Mouse (Mus musculus): ENCODE measurements around the gene Pax3.

- TF ChIP-seq CTCF (IDR thresholded peaks at IDR 0.05; ENCODE audit: low read depth, low read length) (no peak), POLR2A (IDR thresholded peaks at IDR 0.05; ENCODE audit: insufficient read depth, low read length) (no peak), EP300 (IDR thresholded peaks at IDR 0.05; ENCODE audit: insufficient read depth, low read depth, low read length) (no peak)
Measured at GRCm38 (mm10) chr1:78187788-78188173, 9.2 kb downstream of the Pax3 start.

Data from ES-Bruce4 (cell line).